Mouse (Mus musculus): ENCODE results near the gene Zbtb9.
"Not testable (repeated sequence)": the region's sequence is repeated elsewhere in the genome, so short reads cannot be mapped to it uniquely, and the experiment has no call there.

Zbtb9 gene

DNA sequence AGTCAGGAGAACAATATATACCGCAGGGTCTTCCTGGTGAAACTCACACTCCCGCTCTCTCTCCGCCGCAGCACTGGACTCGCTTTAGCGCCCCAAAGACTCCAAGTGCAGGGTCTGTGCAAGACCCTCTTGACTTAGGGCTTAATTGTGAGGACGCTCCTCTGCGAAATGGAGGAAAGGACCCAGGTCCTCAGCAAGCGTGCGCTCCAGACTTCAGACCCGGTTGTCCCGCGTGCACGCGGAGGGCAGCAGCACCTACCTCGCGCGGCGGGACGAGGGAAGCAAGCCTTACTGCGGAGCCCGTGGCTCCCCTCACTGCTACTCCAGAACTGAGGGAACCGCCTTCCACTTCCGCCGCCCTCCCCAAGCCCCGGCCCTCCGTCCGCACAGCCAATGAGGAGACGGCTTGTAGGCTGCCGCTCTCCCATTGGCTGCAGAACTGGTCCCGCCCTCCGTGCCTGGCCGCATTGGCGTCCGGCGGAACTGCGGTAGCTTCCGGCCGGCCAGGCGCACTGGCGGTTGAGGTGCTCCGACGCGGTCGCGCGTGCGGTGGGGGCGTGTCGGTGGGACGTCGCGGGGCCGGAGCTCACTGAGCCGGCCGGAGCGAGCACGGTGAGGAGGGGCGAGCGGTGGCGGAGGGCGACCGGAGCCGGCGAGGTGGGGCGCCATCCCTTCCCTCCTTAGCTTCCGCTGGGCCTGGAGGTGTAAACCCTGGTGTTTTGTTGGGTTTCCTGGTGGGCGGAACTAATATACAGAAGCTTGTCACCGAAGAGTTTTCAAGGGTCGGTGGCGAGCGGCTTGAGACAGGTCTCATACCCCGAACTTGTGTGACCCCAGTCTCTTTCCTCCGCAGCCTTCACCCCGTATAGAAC lies at the start of gene Zbtb9:
TSS of gene Zbtb9 (plus strand) at position 465 of the 872 bp plus-strand sequence.
- peak; percentile 98 for DNase-seq (ENCODE audit: extremely low read depth, insufficient read length, low spot score)

DNA sequence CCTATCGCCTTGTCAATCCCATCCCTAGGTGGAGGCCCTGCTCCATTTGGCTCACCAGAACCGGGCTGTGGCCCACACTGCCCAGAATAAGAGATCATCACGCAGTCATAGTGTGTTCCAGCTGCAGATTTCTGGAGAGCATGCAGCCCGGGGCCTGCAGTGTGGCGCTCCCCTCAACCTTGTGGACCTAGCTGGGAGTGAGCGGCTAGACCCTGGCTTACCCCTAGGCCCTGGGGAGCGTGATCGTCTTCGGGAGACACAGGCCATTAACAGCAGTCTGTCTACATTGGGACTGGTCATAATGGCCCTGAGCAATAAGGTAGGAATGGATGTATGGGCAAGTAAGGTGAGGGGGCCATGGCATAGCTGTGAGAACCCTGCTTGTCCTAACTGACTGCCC lies 47.6 kb upstream of the Zbtb9 start:
- DNase-seq (ENCODE audit: extremely low read depth, insufficient read length, low spot score) = not testable (repeated sequence)

DNA sequence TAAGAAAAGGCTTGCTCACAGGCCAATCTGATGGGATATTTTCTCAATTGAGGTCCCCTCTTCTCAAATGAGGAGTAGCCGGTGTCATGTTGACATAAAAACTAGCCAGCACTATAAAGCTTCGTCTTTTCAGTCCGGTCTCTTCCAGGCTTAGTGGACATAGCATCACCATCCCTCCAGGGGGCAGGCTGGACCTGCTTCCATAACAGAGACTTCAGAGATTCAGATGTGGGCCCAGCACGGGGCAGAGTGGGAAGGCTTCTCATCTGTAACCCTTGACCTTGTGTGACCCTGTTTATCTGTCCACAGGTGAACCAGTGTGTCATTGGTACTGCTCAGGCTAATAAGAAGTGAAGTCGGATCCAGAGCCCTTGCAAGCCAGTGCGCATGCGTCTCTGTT lies 41.2 kb upstream of the Zbtb9 start:
- not testable (repeated sequence) for DNase-seq (ENCODE audit: extremely low read depth, insufficient read length, low spot score)

DNA sequence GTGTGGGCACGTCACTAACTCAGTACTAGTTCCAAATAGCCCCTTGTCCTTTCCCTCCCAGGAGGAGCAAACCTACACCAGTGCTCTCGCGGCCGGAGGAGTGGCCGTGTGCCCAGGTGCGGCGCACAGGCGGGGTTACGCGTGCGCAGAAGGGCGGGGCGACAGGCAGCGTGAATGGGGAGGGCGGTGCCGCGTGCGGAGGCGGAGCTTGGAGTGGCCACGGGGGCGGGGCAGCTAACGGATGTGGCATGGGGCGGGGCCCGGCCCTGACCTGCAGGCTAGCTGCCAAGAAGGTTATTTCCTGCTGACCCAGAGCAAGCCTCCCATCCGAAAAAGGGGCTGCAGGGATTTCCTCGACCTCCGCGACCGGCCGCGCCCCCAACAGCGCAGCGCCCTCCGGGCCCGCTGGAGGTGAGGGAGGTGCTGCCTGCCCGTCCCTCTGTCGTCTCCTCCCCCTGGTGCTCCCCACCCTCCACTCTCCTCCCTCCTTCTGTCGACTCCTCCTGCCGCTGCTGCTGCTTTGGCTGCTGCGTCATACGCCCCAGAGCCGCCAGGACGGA lies 40.0 kb upstream of the Zbtb9 start, which contains the start of gene Phf1:
TSS of gene Phf1 (plus strand) at position 214 of the 560 bp plus-strand sequence.
- DNase-seq (ENCODE audit: extremely low read depth, insufficient read length, low spot score) = peak; percentile 96

DNA sequence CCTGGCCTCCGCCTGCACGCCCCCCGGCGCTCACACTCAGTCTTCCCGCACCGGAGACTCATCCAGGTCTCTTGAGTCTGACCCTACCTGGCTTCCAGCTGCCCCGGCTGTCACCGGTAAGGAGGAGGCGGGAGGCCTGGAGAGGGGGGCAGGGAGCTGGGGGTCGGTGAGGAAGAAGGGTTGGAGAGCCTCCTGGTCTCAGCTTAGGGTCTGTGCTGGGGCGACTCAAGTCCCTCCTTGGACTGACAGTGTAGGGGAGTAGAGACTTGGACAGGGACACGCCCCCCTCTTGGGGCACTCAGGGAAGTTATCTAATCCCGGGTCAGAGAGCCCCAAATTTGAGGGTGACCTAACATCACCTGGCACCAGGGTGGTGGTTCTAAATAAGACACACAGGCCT lies 39.5 kb upstream of the Zbtb9 start:
- DNase-seq (ENCODE audit: extremely low read depth, insufficient read length, low spot score) = no peak

DNA sequence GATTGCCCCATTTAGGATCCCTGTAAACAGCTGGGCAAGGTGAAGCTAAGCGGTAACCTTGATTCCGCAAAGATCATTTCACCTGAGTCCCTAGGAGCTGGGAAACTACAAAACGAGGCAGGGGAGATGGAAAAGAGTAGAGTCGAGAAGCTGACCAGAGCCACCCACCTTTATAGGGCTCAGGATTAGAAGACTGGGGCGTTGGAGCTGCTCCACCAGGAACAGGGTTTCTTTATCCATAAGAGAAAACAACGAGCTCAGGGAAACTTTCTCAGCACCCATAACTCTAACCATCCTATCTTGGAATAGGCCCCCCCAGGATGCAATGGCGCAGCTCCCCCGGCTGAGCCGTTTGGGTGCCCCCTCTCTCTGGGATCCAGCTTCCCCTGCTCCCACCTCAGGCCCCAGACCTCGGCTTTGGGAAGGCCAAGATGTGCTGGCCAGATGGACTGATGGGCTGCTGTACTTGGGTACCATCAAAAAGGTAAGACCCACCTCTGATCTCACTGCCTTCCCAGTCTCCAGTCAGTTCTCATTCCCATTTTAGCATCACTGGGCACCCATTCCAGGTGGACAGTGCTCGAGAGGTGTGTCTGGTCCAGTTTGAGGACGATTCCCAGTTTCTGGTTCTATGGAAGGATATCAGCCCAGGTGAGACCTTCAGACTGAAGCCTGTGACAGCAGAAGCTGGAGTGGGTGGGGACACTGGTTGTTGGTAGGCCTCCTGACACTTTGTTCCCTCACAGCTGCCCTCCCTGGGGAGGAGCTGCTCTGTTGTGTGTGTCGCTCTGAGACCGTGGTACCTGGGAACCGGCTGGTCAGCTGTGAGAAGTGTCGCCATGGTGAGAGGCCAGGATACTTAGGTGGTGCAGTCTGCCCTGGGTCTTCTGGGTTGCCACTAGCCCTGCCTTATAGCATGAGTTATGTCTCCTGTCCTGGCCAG lies 38.8 kb upstream of the Zbtb9 start:
- no peak for DNase-seq (ENCODE audit: extremely low read depth, insufficient read length, low spot score)

DNA sequence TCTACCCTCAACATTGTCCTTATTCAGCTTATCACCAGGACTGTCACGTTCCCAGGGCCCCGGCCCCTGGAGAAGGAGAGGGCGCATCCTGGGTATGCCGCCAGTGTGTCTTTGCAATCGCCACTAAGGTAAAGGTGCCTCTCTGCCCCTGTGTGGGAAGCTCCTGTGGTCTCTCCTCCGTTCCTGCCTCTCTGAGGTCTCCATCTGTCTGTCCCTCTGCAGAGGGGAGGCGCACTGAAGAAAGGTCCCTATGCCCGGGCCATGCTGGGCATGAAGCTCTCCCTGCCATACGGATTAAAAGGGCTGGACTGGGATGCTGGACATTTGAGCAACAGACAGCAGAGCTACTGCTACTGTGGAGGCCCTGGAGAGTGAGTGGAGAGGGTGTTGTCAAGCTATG lies 37.9 kb upstream of the Zbtb9 start:
- no peak for DNase-seq (ENCODE audit: extremely low read depth, insufficient read length, low spot score)

DNA sequence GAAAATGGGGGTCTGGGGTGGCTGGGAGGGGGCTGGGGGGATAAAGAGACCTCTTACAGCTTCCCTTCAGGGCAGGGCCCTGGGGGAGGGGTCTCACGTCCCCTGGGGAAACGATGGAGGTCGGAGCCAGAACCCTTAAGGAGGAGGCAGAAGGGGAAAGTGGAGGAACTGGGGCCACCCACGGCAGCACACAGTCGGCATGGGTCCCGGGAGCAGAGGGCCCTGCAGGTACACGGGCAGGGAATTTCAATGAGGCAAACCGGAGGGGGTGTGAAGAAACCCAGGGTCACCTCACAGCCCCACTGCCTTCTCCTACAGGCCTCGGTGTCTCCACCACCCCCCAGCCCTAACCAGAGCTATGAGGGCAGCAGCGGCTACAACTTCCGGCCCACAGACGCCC lies 36.5 kb upstream of the Zbtb9 start:
- DNase-seq (ENCODE audit: extremely low read depth, insufficient read length, low spot score) = no peak

DNA sequence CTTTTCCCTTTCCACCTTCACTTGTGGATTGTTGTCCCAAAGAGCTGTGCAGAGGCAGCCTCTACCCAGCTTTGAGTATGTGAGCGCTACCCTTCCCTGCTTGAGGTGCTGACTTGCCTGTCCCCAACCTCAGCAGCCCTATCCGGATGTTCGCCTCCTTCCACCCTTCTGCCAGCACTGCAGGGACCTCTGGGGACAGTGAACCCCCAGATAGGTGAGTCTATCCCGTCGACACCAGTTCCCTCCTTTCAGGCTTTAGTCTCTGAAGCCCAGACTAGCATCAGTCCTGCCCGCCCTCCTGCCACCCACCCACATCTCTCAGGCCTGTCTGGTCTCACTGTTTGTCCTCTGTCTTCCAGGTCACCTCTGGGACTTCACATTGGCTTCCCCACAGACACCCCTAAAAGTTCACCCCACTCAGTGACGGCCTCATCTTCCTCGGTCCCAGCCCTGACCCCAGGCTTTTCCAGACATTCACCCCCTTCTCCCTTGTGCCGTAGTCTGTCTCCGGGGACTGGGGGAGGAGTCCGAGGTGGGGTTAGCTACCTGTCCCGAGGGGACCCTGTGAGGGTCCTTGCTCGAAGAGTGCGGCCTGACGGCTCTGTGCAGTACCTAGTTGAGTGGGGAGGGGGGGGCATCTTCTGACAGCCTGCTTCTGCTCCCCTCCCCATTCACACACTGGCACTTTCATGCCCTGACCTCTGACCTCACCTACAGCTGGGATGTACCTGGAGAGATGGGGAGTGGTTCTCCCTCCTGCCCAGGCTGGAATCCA lies 35.9 kb upstream of the Zbtb9 start:
- no peak for DNase-seq (ENCODE audit: extremely low read depth, insufficient read length, low spot score)

DNA sequence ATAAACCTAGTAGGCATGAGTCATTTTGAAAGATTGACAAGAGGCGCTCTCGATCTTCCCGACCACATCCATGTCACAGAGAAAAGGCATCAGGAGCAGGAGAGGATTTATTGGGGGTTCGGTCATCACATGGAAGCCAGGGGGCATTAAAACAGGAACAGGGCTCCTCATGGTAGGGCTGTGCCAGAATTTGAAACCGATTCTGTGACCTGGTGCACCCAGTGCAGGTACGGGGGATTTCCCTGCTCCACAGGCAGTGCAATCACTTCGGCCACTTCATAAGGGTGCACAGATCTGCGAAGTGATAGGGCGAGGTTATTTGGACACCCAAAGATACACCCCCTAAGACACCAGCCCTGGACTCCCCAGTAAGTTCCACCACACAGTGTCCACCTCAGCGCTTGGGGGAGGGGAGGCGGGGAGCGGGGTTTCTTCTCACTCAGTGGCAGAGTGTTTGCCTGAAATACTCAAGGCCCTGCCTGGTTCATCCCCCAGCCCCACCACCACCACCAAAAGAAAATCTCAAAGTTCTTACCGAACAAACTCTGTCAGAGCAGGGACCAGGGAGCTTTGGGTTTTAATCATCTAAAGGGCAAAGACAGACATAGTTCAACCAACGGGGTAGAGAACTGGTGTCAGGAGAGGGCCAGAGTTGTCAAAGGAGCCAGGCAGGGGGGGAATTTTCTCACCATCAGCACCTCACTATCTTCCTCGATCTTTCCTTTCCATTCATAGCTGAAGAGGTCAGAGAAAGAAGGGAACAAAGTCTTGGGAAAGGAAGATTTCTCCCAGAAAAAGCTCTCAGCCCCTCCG lies 34.9 kb upstream of the Zbtb9 start:
- DNase-seq (ENCODE audit: extremely low read depth, insufficient read length, low spot score) = no peak

DNA sequence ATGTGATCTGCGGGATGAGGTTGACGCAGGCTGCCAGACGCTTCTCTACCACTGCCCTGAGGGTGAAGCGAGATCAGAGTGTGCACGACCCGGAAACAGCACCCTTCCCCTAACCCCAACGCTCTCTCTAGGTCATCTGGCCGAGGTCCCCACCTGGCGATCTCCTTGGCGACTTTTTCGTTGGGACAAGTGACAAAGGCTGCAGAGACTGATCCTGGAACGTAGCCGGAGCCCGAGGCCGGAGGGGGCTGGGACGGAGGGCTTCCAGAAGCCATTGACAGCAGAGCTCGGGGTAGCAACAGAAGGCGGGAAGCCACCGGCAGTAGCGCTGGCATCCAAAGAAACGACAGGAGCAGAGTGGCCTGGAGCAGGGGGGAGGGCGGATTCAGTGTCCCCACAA lies 34.2 kb upstream of the Zbtb9 start:
- no peak for DNase-seq (ENCODE audit: extremely low read depth, insufficient read length, low spot score)

DNA sequence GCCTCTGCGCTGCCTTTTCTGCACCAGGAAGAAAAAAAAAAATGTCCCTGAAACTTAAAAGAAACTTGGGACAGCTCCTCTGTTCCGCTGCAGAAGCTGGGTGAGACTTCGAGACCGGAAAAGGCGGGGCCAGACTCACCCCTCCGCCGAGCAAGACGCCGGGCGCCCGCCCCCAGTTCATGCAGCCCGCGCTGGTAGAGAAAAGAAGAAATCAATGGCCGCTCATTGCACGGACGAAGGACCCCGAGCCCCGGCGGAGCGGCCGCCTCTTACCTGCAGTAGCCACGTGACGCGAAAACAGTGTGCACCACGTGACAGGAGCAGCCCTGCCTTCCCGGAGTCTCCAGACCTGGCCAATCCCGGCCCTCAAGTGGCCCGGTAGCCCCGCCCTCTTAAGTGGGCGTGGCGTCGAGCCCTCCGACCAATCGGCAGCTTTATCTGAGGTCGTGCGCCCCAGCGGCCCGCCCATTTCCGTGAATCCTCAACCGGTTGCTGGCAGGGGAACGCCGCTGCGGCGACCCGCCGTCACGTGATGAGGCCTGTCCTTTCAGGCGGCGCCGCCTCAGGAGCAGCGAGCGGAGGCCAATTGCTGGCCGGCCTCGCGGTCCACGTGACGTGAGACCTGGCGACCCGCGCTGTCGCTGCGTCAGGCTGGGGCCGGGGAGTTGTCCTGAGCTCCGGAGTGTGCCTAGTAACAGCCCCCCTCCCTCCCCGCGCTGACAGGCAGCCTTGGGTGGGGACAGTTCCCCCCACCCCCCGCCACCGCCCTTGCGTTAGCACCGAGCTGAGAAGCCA lies 33.6 kb upstream of the Zbtb9 start, which contains the start of gene Cuta:
TSS of gene Cuta (minus strand) at position 392 of the 795 bp plus-strand sequence.
- DNase-seq (ENCODE audit: extremely low read depth, insufficient read length, low spot score) = peak; percentile 100

DNA sequence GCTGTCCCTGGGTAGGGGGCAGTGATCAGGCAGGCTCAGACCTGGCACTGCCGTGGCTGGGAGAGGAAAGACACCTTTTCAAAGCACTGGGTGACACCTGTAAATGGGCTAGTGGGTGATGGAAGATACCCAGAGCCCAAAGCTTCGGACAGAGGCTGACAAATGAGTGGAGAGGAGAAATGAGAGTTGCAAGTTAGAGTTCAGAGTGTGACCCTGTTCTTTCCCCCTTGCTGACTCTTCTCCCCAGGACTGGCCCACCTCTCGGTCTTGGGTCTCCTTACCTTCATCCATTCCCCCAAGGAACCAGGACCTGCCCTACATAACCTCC lies 33.0 kb upstream of the Zbtb9 start:
- no peak for DNase-seq (ENCODE audit: extremely low read depth, insufficient read length, low spot score)

DNA sequence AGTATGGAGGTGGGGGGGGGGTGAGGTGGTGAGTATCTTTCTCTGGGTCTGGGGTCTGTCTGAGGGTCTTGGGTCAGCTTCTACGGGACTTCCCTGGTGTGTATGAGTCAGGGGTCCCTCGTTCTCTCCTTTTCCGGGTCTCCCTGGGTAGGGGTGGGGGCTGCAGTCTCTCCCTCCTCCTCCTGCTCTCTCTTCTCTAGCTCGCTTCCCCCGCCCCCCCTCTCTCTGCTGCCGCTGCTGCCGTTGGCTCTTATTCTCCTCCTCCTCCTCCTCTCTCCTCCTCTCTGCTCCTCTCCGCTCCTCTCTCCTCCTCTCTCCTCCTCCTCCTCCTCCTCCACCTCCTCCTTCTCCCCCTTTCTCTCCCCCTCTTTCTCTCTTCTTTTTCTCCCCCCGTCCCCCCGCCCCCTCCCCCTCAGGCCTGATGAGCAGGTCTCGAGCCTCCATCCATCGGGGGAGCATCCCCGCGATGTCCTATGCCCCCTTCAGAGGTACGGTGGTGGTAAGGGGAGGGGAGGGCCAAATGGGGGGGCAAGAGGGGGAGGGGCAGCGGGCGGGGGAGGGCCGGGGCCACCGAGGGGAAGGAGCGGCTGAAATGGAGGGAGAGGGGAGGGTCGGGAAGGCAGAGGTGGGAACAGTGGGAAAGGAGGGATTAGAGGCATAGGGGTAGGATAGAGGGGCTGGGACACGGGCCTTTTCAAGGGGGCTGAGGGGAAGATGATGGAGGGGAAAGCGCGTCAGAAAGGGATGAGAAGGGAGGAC lies 31.8 kb upstream of the Zbtb9 start, which contains the start of gene Syngap1:
TSS of gene Syngap1 (plus strand) at position 223 of the 759 bp plus-strand sequence.
- no peak for DNase-seq (ENCODE audit: extremely low read depth, insufficient read length, low spot score)

DNA sequence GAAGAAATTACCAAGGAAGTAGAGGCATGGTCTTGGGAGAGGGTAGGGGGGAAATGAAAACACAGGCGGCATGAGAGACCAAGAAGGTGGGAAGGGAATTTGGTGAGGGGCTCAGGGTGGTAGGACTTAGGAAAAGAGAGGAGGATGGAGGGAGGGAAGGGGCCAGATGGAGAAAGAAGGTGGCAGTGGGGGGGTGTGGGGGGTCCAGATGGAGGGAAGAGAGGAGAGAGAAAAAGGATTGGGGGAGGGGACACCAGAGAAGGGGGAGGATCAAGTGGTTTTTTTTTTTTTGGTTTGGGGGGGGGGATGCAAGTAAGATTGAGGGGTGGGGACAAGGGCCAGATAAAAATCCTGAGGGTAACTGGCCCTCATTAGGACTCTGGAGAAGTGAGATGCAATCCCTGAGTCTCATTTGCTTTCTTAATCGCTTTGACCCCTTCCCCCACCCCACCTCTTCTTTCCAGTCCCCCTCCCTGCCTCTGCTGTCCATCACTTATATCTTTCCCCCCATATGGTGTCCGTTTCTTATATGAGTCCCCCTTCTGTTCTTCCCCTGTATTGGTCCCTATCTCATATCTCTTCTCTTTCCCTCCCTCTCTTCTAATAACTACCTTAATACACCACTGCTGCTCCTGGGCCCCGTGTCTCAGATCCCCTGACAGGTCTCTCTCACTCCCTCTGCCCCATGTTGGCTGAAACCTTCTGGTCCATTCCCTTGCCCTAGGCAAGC lies 31.0 kb upstream of the Zbtb9 start:
- no peak for DNase-seq (ENCODE audit: extremely low read depth, insufficient read length, low spot score)

DNA sequence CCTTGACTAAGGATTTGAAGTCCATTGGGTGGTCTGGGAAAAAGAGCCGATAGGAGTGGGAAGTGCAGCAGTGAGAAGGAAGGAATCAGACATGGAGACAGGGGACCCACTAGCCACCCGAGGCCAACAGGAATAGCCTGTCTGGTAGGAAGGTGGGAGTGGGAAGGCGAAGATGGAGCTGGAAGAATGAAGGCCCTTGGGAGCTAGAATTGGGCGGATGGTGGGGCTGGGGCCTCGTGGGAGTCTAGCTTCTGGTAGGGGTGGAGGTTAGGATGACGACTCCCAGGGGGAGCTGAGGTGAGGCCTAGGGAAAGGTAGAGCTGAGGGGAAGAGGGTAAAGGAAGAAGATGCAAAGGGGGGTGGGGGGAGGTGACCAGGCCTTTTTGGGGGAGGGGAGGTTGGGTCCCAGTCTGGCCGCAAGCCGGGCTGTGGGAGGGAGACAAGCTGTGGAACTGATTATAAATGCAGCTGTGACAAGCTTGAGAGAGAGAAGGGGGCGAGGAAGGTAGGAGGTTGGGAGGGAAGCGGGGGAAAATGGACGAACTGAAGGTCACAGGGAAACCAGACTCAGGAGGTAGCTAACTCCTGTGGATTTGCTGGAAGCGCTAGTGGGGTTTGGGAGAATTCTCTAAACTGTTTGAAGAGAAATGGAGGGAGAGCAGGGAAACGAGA lies 27.0 kb upstream of the Zbtb9 start:
- DNase-seq (ENCODE audit: extremely low read depth, insufficient read length, low spot score) = no peak

DNA sequence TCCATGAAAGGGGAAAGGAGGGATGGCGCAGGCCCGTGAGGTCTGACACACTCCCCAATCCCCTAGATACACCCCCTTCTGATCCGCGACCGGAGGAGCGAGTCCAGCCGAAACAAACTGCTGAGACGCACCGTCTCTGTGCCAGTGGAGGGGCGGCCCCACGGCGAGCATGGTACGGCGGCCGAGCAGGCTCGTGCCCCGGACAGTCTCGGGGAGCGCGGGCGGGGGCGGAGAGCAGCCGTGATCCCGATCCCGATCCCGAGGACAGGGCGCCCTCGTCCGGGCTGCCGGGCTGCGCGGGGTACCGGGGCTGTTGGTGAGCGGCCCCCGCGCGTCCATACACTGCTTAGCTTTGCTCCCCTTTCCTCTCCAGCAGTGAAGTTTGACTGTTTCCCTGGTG lies 26.4 kb upstream of the Zbtb9 start:
- peak; percentile 60 for DNase-seq (ENCODE audit: extremely low read depth, insufficient read length, low spot score)
